Mouse (Mus musculus) CH12.LX (cell line): ENCODE measurements at regions not wholly inside any gene's neighbourhood (a gene's known extent, or its start where the extent isn't known, plus 50 kb on each side); places are given as distances from the start of the nearest gene placed in this dataset.
"Not testable (repeated sequence)": the region's sequence is repeated elsewhere in the genome, so short reads cannot be mapped to it uniquely, and the experiment has no call there.

Experiments
- CHD2 ChIP-seq: IDR thresholded peaks from 2 replicates; pipeline ENCODE4 v1.6.1; 2011; ENCODE audit warnings: low read length, improper control_type of control experiment
- CTCF ChIP-seq, 2 experiments: IDR thresholded peaks in 1 of 2; conservative IDR thresholded peaks in 1 of 2; 2 replicates each; pipeline ENCODE4 v1.5.1; 2011 to 2012; ENCODE audit warnings: low read depth in 2 of 2, low read length in 2 of 2, improper control_type of control experiment in 1 of 2, inconsistent platforms in 1 of 2, mild to moderate bottlenecking in 1 of 2, moderate library complexity in 1 of 2
- EP300 ChIP-seq: IDR thresholded peaks from 2 replicates; pipeline ENCODE4 v1.6.1; 2011; ENCODE audit warnings: low read length, improper control_type of control experiment
- IRF4 ChIP-seq: IDR thresholded peaks from 2 replicates; pipeline ENCODE4 v1.6.1; 2014; ENCODE audit warnings: low read depth, mild to moderate bottlenecking, inconsistent platforms, low read length, improper control_type of control experiment
- KAT2A ChIP-seq: IDR thresholded peaks from 2 replicates; pipeline ENCODE4 v1.6.1; 2012; ENCODE audit warnings: low read length, improper control_type of control experiment, inconsistent platforms; ENCODE audit not compliant: insufficient replicate concordance
- MAX ChIP-seq: IDR thresholded peaks from 2 replicates; pipeline ENCODE4 v1.6.1; 2011; ENCODE audit warnings: low read length, improper control_type of control experiment
- MAZ ChIP-seq: IDR thresholded peaks from 2 replicates; pipeline ENCODE4 v1.6.1; 2012; ENCODE audit warnings: low read depth, mild to moderate bottlenecking, inconsistent platforms, low read length, improper control_type of control experiment, moderate library complexity
- POLR2A ChIP-seq: IDR thresholded peaks from 2 replicates; pipeline ENCODE4 v1.6.1; 2011; ENCODE audit warnings: low read depth, mild to moderate bottlenecking, improper control_type of control experiment, low read length
- RCOR1 ChIP-seq: conservative IDR thresholded peaks from 2 replicates; pipeline ENCODE4 v1.6.1; 2012; ENCODE audit warnings: low read depth, mild to moderate bottlenecking, inconsistent platforms, low read length, improper control_type of control experiment
- TCF12 ChIP-seq: IDR thresholded peaks from 2 replicates; pipeline ENCODE4 v1.6.1; 2014; ENCODE audit warnings: low read depth, mild to moderate bottlenecking, inconsistent platforms, low read length, improper control_type of control experiment
- USF1 ChIP-seq: IDR thresholded peaks from 2 replicates; pipeline ENCODE4 v1.6.1; 2014; ENCODE audit warnings: low read depth, mild to moderate bottlenecking, inconsistent platforms, low read length, improper control_type of control experiment

DNA sequence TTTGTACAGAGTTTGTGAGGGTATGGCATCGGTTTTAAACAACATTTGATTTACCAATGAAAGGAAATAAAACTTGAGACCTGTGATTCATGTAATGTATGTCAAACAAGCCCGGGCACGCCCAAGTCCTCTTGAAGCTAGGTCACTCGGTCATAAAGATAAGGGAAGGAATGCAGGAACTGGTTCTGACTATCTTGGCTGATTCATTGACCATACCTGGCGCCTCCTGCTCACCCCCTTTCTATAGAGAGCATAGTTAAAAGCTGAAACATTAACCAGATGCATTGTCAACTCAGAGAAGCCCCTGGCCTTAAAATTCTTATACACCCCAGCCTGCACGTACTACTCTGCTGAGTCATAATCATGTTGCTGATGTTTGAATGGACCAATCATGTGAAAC is 261.1 kb downstream of the Glrx3 start:
- not testable (repeated sequence) for TF ChIP-seq EP300; CTCF (conservative IDR thresholded peaks at IDR 0.05 in 1 of 2, IDR thresholded peaks at IDR 0.05 in 1 of 2; ENCODE audit: low read depth in 2 of 2, low read length in 2 of 2); CHD2; POLR2A; MAX; IRF4; MAZ; RCOR1; KAT2A; TCF12; USF1
